Mouse (Mus musculus): ENCODE measurements around the gene Yes1.

- TF ChIP-seq EP300 (IDR thresholded peaks at IDR 0.05; ENCODE audit: low read depth) (no peak), CTCF (IDR thresholded peaks at IDR 0.05; ENCODE audit: low read depth) (no peak)
Observed at GRCm38 (mm10) chr5:32633185-32633584, 22.2 kb downstream of the Yes1 start.
